Mouse (Mus musculus): ENCODE results near the gene Mylk. TPM values are rescaled to one million over a fixed set of nuclear protein-coding genes. Genes with fewer than 3 reads are reported as not detected.

Mylk gene
- polyA plus RNA-seq, 1 experiment, result 8.3 TPM

DNA sequence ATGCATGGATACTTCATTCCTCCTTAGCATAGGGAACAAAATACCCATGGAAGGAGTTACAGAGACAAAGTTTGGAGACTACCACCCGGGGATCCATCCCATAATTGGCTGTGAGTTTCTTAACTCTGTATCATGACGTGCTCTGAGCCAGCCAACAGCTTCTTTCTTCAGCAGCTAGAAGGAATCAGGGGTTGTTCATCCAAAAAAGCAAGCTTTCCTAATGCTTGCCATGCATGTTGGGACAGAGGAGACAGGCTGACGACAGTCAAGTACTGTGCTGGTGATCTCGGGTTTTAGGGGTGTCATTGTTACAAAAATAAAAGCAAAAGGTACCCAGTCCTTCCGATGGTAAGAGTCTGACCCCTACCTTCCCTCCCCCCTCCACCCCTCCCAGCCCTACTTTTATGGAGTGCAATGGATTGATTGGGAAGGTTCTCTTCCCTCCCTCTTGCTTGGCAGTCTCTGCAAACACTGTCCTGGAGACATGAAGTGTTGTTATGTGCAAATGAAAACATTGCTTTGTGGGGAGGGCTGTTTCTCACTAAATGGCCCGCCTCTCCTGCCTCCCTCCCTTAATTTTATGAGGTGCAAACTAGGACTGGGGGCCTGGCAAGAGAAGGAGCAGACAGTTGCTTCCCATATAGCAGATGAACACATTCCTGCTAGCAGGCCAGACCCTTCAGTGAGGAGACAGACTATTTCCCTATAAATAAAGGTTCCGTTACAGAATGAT lies 153.2 kb downstream of the Mylk start:
- H3K4me1 ChIP-seq (ENCODE audit: control insufficient read depth, insufficient read depth, low read length), result no peaks in the 10 kb centered on the region
- no peak overlapping the region for H3K27ac ChIP-seq (ENCODE audit: insufficient read depth, low read length)
- no peak for TF ChIP-seq CTCF (IDR thresholded peaks at IDR 0.05; ENCODE audit: extremely low read depth, insufficient read depth, low read length)
- no peak for TF ChIP-seq POLR2A (IDR thresholded peaks at IDR 0.05; ENCODE audit: extremely low read depth, insufficient read depth, low read length)
- H3K4me3 ChIP-seq (ENCODE audit: insufficient read depth, low read length), result no peak overlapping the region

DNA sequence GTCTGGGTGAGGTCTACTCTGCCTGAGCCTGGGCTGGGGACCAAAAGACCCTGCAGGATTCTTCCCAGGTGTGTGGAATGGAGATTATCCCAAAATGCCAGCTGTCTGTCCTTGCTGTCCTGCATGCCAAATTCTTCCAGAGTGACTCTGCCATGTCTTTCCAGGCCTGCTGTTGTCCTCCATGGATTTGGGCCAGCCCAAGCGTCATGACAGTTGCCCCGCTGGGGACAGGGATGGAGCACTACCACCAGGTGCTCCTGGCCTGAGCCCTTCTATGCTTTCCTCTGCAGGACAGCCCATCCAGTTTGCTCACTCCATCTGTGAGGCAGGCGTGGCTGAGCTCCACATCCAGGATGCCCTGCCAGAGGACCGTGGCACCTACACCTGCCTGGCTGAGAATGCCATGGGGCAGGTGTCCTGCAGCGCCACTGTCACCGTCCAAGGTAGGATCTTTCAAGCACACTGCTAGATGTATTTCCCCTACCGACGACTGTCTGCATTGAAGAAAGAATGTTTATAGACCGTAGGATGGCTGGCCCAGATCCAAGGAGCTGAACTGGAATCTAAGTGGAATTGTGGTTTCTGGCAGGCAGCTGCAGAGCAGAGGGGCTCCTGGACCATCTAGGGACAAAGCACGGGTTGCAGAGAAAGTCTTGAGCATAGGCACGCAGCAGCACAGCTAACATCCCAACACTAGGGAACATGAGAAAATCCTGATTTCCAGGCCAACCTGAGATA lies 154.2 kb downstream of the Mylk start:
- Histone ChIP-seq H3K4me1 (ENCODE audit: control insufficient read depth, insufficient read depth, low read length) (no peaks in the 10 kb centered on the region), H3K4me3 (ENCODE audit: insufficient read depth, low read length) (no peak overlapping the region), H3K27ac (ENCODE audit: insufficient read depth, low read length) (no peak overlapping the region)
- TF ChIP-seq CTCF (IDR thresholded peaks at IDR 0.05; ENCODE audit: extremely low read depth, insufficient read depth, low read length) (no peak), POLR2A (IDR thresholded peaks at IDR 0.05; ENCODE audit: extremely low read depth, insufficient read depth, low read length) (no peak)

DNA sequence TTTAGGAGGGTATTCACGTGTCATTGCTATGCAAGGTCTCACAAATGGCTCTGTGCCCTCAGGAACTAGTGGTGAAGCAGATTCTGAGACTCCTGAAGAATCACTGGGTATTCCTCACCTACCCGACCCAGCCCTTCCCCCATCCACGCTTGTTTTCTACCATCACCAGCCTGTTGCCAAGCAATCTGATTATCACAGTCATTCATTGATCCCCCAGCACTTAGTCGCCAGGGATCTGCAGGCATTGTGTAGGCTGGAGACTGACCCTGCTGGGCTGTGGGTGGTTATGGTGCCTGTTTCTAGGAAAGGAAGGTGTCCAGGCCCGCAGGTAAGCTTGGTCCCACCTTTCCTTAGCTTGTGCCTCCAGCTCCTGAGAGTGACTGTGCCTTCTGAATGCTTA lies 155.0 kb downstream of the Mylk start:
- no peak overlapping the region for H3K27ac ChIP-seq (ENCODE audit: insufficient read depth, low read length)
- H3K4me1 ChIP-seq (ENCODE audit: control insufficient read depth, insufficient read depth, low read length), result no peaks in the 10 kb centered on the region
- H3K4me3 ChIP-seq (ENCODE audit: insufficient read depth, low read length), result no peak overlapping the region
- TF ChIP-seq CTCF (IDR thresholded peaks at IDR 0.05; ENCODE audit: extremely low read depth, insufficient read depth, low read length) (no peak), POLR2A (IDR thresholded peaks at IDR 0.05; ENCODE audit: extremely low read depth, insufficient read depth, low read length) (no peak)

DNA sequence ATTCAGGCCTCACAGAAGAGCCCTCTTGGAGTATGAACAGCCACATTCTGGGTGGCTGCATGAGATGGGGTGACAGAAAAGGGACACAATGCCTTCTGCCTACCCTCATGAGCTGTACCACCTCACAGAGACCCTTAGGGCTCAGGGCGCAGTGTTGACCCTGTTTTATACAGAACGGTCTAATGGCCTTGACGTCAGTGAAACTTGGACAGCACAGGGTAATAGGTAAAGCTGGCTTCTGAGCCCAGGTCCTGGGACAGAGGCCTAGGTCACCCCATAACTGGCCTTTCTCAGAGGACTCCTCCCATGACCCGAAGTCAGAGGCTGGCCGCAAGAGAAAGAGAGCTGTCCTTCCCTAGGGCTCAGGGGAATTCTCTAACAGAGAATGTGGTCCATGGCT lies 155.5 kb downstream of the Mylk start:
- Histone ChIP-seq H3K4me1 (ENCODE audit: control insufficient read depth, insufficient read depth, low read length) (no peaks in the 10 kb centered on the region), H3K4me3 (ENCODE audit: insufficient read depth, low read length) (no peak overlapping the region), H3K27ac (ENCODE audit: insufficient read depth, low read length) (no peak overlapping the region)
- TF ChIP-seq POLR2A (IDR thresholded peaks at IDR 0.05; ENCODE audit: extremely low read depth, insufficient read depth, low read length) (no peak), CTCF (IDR thresholded peaks at IDR 0.05; ENCODE audit: extremely low read depth, insufficient read depth, low read length) (no peak)

DNA sequence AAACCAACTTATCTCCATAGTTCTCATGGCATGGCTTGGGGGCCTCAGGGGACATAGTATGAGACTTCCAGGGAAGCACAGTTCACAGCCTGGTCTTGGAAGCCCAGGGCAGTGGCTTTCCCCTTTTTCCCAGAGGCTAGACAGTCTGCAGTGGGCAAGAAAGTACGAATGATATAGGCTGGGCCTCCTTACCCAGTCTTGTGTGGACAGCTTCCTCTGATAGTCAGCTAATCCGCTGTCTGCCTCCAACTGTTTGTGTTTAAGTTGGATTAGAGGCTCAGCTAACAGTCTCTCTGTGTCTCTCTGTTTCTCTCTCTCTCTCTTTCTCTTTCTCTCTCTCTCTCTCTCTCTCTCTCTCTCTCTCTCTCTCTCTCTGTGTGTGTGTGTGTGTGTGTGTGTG lies 156.0 kb downstream of the Mylk start:
- Histone ChIP-seq H3K27ac (ENCODE audit: insufficient read depth, low read length) (no peak overlapping the region), H3K4me1 (ENCODE audit: control insufficient read depth, insufficient read depth, low read length) (no peaks in the 10 kb centered on the region), H3K4me3 (ENCODE audit: insufficient read depth, low read length) (no peak overlapping the region)
- TF ChIP-seq CTCF (IDR thresholded peaks at IDR 0.05; ENCODE audit: extremely low read depth, insufficient read depth, low read length), result no peak
- no peak for TF ChIP-seq POLR2A (IDR thresholded peaks at IDR 0.05; ENCODE audit: extremely low read depth, insufficient read depth, low read length)

DNA sequence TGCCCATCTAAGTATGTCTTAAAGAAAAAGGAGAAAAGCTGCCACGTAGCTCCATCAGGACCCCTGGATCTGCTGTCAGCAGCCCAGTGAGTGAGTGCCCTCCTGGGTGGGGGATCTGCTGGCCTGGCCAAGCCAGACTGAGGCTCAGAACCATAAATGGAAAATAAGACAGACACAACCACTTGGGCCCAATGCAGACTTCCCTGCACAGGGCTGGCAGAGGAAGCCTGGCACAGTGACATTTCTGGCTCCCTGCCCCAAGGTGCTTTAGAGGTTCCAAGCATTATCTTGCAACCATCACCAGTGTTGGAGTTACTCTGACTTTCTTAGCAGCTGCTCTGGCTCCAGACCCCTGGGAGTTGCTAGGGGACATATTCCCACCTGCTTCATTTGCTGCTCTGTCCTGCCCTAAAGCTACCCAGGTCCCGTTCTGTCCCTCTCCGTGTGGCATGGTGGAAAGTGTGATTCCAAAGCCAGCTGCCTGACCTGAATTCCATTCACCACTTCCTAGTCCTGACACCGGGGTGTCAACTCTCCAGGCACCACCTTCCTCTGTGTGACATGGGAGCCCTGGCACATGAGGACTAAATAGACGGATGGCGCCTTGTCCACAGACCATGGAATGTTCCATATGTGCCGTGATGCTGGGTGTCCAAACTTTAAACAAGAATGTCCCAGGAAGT lies 156.7 kb downstream of the Mylk start:
- TF ChIP-seq POLR2A (IDR thresholded peaks at IDR 0.05; ENCODE audit: extremely low read depth, insufficient read depth, low read length) (no peak), CTCF (IDR thresholded peaks at IDR 0.05; ENCODE audit: extremely low read depth, insufficient read depth, low read length) (no peak)
- Histone ChIP-seq H3K27ac (ENCODE audit: insufficient read depth, low read length) (no peak overlapping the region), H3K4me1 (ENCODE audit: control insufficient read depth, insufficient read depth, low read length) (no peaks in the 10 kb centered on the region), H3K4me3 (ENCODE audit: insufficient read depth, low read length) (no peak overlapping the region)

DNA sequence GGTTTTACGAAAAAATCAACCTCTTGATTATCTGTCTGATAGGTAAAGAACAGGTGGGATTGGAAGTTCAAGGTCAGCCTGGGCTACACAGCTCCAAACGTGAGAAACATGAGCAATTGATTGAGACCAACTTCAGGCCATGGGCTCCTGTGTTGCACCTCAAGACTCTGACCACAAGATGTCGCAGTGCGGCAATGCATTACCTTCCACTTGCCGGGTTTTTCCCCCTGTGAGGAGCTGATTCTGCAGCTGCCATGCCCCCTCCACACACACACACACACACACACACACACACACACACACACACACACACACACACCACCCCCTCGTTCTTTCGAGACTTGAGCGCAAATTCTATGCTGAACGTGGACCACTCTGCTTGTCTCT lies 157.3 kb downstream of the Mylk start:
- no peaks in the 10 kb centered on the region for H3K4me1 ChIP-seq (ENCODE audit: control insufficient read depth, insufficient read depth, low read length)
- no peak overlapping the region for H3K4me3 ChIP-seq (ENCODE audit: insufficient read depth, low read length)
- no peak overlapping the region for H3K27ac ChIP-seq (ENCODE audit: insufficient read depth, low read length)
- TF ChIP-seq POLR2A (IDR thresholded peaks at IDR 0.05; ENCODE audit: extremely low read depth, insufficient read depth, low read length) (no peak), CTCF (IDR thresholded peaks at IDR 0.05; ENCODE audit: extremely low read depth, insufficient read depth, low read length) (peak; percentile 96)

DNA sequence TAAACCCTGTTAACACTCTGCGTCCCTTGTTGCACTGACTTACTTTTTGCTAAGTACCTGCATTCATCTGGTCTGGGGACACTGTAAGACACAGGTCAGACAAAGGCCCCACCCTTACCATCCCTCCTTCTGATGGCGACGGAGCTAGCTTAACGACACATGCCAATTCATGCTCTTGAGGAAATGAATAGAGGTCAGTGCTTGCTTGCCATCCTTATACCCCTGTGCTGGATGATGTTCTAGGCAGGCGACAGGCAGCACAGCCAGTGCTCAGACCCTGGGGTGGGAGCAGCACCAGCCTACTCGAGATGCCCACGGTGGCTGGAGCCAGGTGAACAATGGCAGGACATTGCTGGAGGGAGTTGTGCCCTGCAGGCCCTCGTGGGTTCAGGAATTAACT lies 157.8 kb downstream of the Mylk start:
- TF ChIP-seq POLR2A (IDR thresholded peaks at IDR 0.05; ENCODE audit: extremely low read depth, insufficient read depth, low read length), result no peak
- TF ChIP-seq CTCF (IDR thresholded peaks at IDR 0.05; ENCODE audit: extremely low read depth, insufficient read depth, low read length), result no peak
- Histone ChIP-seq H3K4me1 (ENCODE audit: control insufficient read depth, insufficient read depth, low read length) (no peaks in the 10 kb centered on the region), H3K27ac (ENCODE audit: insufficient read depth, low read length) (no peak overlapping the region), H3K4me3 (ENCODE audit: insufficient read depth, low read length) (no peak overlapping the region)

DNA sequence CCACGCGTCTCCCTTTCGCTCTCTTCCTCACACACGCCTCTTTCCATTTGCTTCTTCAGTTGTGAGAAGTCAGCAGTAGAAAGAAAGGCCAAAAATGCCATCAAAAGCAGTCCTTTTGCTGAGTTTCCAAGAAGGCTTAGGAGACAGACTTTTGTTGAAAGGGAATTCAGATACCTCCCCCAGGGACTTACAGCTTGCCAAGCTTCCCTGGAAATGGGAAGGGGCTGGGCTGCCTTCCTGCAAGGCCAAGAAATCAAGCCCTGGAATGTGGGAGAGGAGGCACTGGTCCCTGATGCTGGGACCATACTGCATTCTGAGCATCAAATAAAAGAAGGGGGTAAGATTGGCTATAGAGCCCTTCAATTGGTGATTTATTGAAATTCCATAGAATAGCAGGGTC lies 159.9 kb downstream of the Mylk start:
- H3K4me3 ChIP-seq (ENCODE audit: insufficient read depth, low read length), result no peak overlapping the region
- H3K4me1 ChIP-seq (ENCODE audit: control insufficient read depth, insufficient read depth, low read length), result no peaks in the 10 kb centered on the region
- no peak overlapping the region for H3K27ac ChIP-seq (ENCODE audit: insufficient read depth, low read length)
- TF ChIP-seq POLR2A (IDR thresholded peaks at IDR 0.05; ENCODE audit: extremely low read depth, insufficient read depth, low read length) (no peak), CTCF (IDR thresholded peaks at IDR 0.05; ENCODE audit: extremely low read depth, insufficient read depth, low read length) (no peak)

All from cortical plate, adult 2 months (tissue).